Comparison of ENCODE assay signal across 13 mouse cellular contexts in the genomic region with DNA sequence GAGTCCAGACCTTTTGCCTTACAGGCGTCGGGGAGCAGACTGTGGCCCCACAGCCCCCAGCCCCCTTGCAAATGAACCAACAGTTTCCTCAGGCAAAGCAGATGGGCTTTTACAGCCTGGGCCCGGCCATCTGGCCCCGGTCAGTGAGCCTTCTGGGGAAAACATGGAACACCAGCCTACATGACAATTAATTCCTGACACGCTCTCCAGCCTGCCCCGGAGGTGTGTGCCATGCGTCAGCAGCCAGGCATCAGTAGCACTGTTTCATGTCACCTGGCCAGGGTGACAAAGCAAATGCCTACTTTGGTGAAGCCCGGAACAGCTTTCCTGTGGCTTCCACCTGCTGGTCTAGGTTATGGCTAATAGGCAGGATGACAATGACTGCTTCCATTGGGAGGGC.
DNase-seq lines count a peak whose midpoint lies in the region; ATAC-seq and TF ChIP-seq lines count a peak whose summit lies in the region.
"Had no signal": no experiment of that assay in that cellular context is flagged by ENCODE, and none has a peak within 500 bp of the region (broad histone marks: within the 10 kb centered on the region; RNA-seq: fewer than 3 reads in every experiment).

No protein-coding gene starts in this region.

- H3K27ac ChIP-seq in hindbrain, embryonic 14.5 days = no peak overlapping the region
- no peak overlapping the region; the same call in 1 of the 2 replicates for H3K27ac ChIP-seq in hindbrain, embryonic 13.5 days
- peak overlapping the region; percentile 65 for H3K27ac ChIP-seq in cerebellum, adult 2 months (ENCODE audit: insufficient read depth, low read length)
- H3K27ac ChIP-seq: neural tube, embryonic 12.5 days had no signal

- 33% methylated on average over 8 of the region's 8 CpGs for WGBS in hindbrain, embryonic 14.5 days
- WGBS in hindbrain, embryonic 13.5 days = 40% methylated on average over 8 of the region's 8 CpGs
- 20% methylated on average over 8 of the region's 8 CpGs for WGBS in cerebellum, adult 2 months

- H3K4me2 ChIP-seq in hindbrain, embryonic 14.5 days (replicated peaks) = no peak overlapping the region
- no peak overlapping the region for H3K4me2 ChIP-seq in hindbrain, embryonic 13.5 days
- H3K4me2 ChIP-seq: liver, embryonic 11.5 days; neural tube, embryonic 12.5 days had no signal

- no peak overlapping the region for H3K4me3 ChIP-seq in hindbrain, embryonic 14.5 days (replicated peaks; ENCODE audit: low read length)
- no peak overlapping the region for H3K4me3 ChIP-seq in hindbrain, embryonic 13.5 days
- no peak overlapping the region for H3K4me3 ChIP-seq in cerebellum, adult 2 months (replicated peaks; ENCODE audit: insufficient read depth, low read depth, low read length)
- H3K4me3 ChIP-seq: neural tube, embryonic 12.5 days had no signal

- peak; percentile 21; the same call in 1 of the 2 replicates for ATAC-seq in hindbrain, embryonic 14.5 days (ENCODE audit: low FRiP score)
- no peak for ATAC-seq in hindbrain, embryonic 13.5 days (ENCODE audit: low FRiP score)
- ATAC-seq: CD4-positive, CD25-positive, alpha-beta regulatory T cell, adult 4 months had no signal

- H3K36me3 ChIP-seq in hindbrain, embryonic 14.5 days (replicated peaks; ENCODE audit: control insufficient read depth, insufficient read depth) = no peaks in the 10 kb centered on the region
- H3K36me3 ChIP-seq in hindbrain, embryonic 13.5 days = no peaks in the 10 kb centered on the region
- H3K36me3 ChIP-seq: neural tube, embryonic 12.5 days had no signal

- no peak for TF ChIP-seq POLR2A in cerebellum, adult 2 months (IDR thresholded peaks at IDR 0.05; ENCODE audit: borderline replicate concordance, insufficient read depth, low read length)

- no peaks in the 10 kb centered on the region for H3K27me3 ChIP-seq in hindbrain, embryonic 14.5 days (ENCODE audit: control insufficient read depth, insufficient read depth, low read length)
- H3K27me3 ChIP-seq in hindbrain, embryonic 13.5 days = peaks cover 11% of the 10 kb centered on the region; the same call in 1 of the 2 replicates
- no peaks in the 10 kb centered on the region for H3K27me3 ChIP-seq in cerebellum, adult 2 months (ENCODE audit: control insufficient read depth, insufficient read depth, low read length)
- H3K27me3 ChIP-seq: neural tube, embryonic 12.5 days had no signal

- DNase-seq in hindbrain, embryonic 14.5 days (ENCODE audit: low spot score) = no peak
- peak; percentile 35 for DNase-seq in adrenal gland, postnatal 14 days
- DNase-seq in cerebellum, adult 2 months = peak; percentile 80 to 88
- DNase-seq in kidney, adult 9 months = peak; percentile 11
- DNase-seq in spleen, postnatal 10 days (ENCODE audit: low spot score in 2 of 2) = no peak
- DNase-seq in left cerebral cortex, postnatal 14 days (ENCODE audit: low spot score in 2 of 2) = no peak
- DNase-seq: layer of hippocampus, adult 9-11 months; lung, postnatal 36 days; right cerebral cortex, postnatal 25 days had no signal

- TF ChIP-seq CTCF in cerebellum, adult 2 months (IDR thresholded peaks at IDR 0.05; ENCODE audit: borderline replicate concordance, insufficient read depth, low read depth, low read length) = no peak

- no peak overlapping the region for H3K9ac ChIP-seq in hindbrain, embryonic 14.5 days
- H3K9ac ChIP-seq in hindbrain, embryonic 13.5 days = no peak overlapping the region
- H3K9ac ChIP-seq: neural tube, embryonic 12.5 days had no signal

- H3K9me3 ChIP-seq in hindbrain, embryonic 14.5 days (ENCODE audit: control insufficient read depth, low read length) = no peaks in the 10 kb centered on the region
- H3K9me3 ChIP-seq in hindbrain, embryonic 13.5 days = no peaks in the 10 kb centered on the region
- H3K9me3 ChIP-seq: neural tube, embryonic 12.5 days had no signal

- H3K4me1 ChIP-seq in hindbrain, embryonic 14.5 days (replicated peaks; ENCODE audit: control insufficient read depth, insufficient read depth, low read length) = peaks cover 23% of the 10 kb centered on the region
- H3K4me1 ChIP-seq in hindbrain, embryonic 13.5 days (replicated peaks) = peaks cover 49% of the 10 kb centered on the region
- H3K4me1 ChIP-seq in cerebellum, adult 2 months (ENCODE audit: control insufficient read depth, insufficient read depth, low read length) = peaks cover 31% of the 10 kb centered on the region

- intact Hi-C loops in left cerebral cortex, postnatal 14 days (cut with DNase I) = loop anchor here (10.0 kb wide), 1 partner anchor 110 kb away; no protein-coding TSS in a partner anchor

Comparison
In these comparisons a context has a peak if more than half of its experiments do, and no peak if none do; other contexts are left out.
1. DNase-seq: peak in adrenal gland, postnatal 14 days (single experiment), cerebellum, adult 2 months (2 of 2) and kidney, adult 9 months (single experiment); none in hindbrain, embryonic 14.5 days (single experiment), spleen, postnatal 10 days (0 of 2) and left cerebral cortex, postnatal 14 days (0 of 2).